Mouse (Mus musculus) kidney, adult 2 months (tissue): ENCODE measurements around the gene Rfx5. TPM values are rescaled to one million over a fixed set of nuclear protein-coding genes. Genes with fewer than 3 reads are reported as not detected.
A peak's percentile ranks its signal among the peaks of the same experiment; 100 is the strongest.

ENCODE experiments used
- DNase-seq: peaks from one replicate; pipeline ENCODE4 v3.0.0; 2021
- H3K27ac ChIP-seq: fragments of 200-500 bp; 2 replicates; pipeline ENCODE4 v1.5.1; 2012; ENCODE audit warnings: low read depth, low read length, control low read depth, inconsistent platforms; ENCODE audit not compliant: insufficient read depth
- H3K27me3 ChIP-seq: fragments of 200-500 bp; replicated peaks from 2 replicates; pipeline ENCODE4 v1.6.1; 2012; ENCODE audit warnings: mild to moderate bottlenecking, moderate library complexity, low read length, inconsistent platforms; ENCODE audit not compliant: control insufficient read depth, insufficient read depth
- H3K36me3 ChIP-seq: fragments of 200-500 bp; 2 replicates; pipeline ENCODE4 v1.6.1; 2012; ENCODE audit warnings: mild to moderate bottlenecking, moderate library complexity, low read length, inconsistent platforms; ENCODE audit not compliant: control insufficient read depth, insufficient read depth
- H3K4me1 ChIP-seq: fragments of 200-500 bp; 2 replicates; pipeline ENCODE4 v1.6.1; 2011; ENCODE audit warnings: low read length; ENCODE audit not compliant: control insufficient read depth, insufficient read depth
- H3K4me3 ChIP-seq: fragments of 200-500 bp; 2 replicates; pipeline ENCODE4 v1.5.1; 2011; ENCODE audit warnings: mild to moderate bottlenecking, low read depth, low read length, control low read depth; ENCODE audit not compliant: insufficient read depth
- CTCF ChIP-seq: fragments of 200-500 bp; conservative IDR thresholded peaks from 2 replicates; pipeline ENCODE4 v1.5.1; 2011; ENCODE audit warnings: low read depth, mild to moderate bottlenecking, control low read depth, low read length, moderate library complexity, mixed read lengths; ENCODE audit not compliant: insufficient read depth, insufficient read length
- POLR2A ChIP-seq: fragments of 200-500 bp; IDR thresholded peaks from one replicate; pipeline ENCODE4 v1.6.1; 2011; ENCODE audit warnings: low read depth, low read length, control low read depth
- WGBS: fragments of 180-500 bp; shearing (Covaris S2); methylation state at CpG from one replicate; pipeline ENCODE4 v1.1.7; 2018; 5-methylcytosine and 5-hydroxymethylcytosine counted together
- polyA plus RNA-seq: library from polyadenylated mRNA; depleted of rRNA; stranded (reverse); fragments of >200 nt; gene quantifications from 2 replicates; pipeline ENCODE4 v1.2.3, GENCODE M21; 2012

Rfx5 gene
- polyA plus RNA-seq, 1 experiment: 10.3 TPM

DNA sequence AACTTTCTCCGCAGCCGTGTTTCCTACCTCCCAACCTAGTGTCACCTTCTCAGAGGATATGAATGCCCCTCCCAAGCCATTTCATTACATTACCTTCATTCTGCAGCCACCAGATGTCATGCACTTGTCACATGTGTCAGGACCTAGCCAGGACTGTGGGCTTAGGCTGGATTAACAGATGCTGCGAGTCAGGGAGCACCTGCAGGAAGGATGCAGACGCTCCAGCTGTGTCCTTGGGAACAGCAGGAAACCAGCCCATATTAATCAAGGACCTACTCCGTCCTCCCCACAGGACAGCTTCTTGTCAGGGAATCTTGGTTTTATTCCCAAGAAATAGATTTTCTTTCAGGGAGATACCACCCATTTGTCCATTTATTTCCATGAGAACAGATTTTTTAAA is 6.4 kb downstream of the Rfx5 start:
- no peak overlapping the region for H3K27ac ChIP-seq
- DNase-seq: no peak
- 53% methylated on average over 5 of the region's 5 CpGs for WGBS
- TF ChIP-seq CTCF: no peak
- no peak for TF ChIP-seq POLR2A
- no peaks in the 10 kb centered on the region for H3K36me3 ChIP-seq
- no peaks in the 10 kb centered on the region for H3K4me1 ChIP-seq
- H3K27me3 ChIP-seq: no peaks in the 10 kb centered on the region
- no peak overlapping the region for H3K4me3 ChIP-seq

DNA sequence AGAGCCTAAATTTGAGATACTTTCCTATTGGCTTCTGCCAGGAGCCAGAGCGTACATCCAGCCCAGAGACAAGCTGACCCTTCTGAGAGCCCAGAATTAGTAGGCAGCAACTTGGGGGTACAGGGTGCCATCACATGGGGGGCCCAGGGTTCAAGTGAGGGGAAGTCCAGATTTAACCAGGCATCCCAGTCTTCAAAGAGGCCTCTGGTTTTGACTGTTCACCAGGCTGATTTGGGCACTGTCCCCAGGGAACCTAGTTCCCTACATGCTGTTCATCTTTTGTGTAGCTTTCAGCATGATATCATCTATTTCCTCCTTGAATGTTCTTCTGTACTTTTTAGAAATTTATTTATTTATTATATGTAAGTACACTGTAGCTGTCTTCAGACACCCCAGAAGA is 11.1 kb downstream of the Rfx5 start:
- no peak for DNase-seq
- no peaks in the 10 kb centered on the region for H3K27me3 ChIP-seq
- H3K4me3 ChIP-seq: no peak overlapping the region
- WGBS: 97% methylated on average over 1 of the region's 1 CpGs
- TF ChIP-seq CTCF (no peak), POLR2A (no peak)
- no peaks in the 10 kb centered on the region for H3K36me3 ChIP-seq
- H3K27ac ChIP-seq: no peak overlapping the region
- no peaks in the 10 kb centered on the region for H3K4me1 ChIP-seq

DNA sequence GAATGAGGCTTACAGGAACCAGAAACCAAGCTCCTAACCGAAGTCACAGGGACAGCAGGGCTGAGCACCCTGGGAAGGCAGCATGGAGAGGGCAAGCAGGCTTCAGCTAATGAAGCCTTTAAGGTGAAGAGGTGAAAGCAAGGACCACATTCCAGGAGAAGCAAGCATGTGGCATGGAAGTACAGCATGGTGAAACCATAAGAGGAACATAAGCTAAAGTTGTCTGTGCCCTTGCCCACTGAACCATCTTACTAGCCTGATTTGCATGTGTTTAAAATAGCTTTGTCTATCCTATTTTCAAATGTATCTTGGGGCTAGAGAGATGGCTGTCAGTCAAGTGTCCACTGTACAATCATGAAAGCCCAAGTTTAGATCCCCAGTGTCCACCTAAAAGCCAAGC is 12.0 kb downstream of the Rfx5 start:
- TF ChIP-seq POLR2A: no peak
- TF ChIP-seq CTCF: no peak
- H3K27me3 ChIP-seq: no peaks in the 10 kb centered on the region
- DNase-seq: no peak
- no peak overlapping the region for H3K27ac ChIP-seq
- no peaks in the 10 kb centered on the region for H3K4me1 ChIP-seq
- no peaks in the 10 kb centered on the region for H3K36me3 ChIP-seq
- H3K4me3 ChIP-seq: no peak overlapping the region
- 66% methylated on average over 1 of the region's 1 CpGs for WGBS

DNA sequence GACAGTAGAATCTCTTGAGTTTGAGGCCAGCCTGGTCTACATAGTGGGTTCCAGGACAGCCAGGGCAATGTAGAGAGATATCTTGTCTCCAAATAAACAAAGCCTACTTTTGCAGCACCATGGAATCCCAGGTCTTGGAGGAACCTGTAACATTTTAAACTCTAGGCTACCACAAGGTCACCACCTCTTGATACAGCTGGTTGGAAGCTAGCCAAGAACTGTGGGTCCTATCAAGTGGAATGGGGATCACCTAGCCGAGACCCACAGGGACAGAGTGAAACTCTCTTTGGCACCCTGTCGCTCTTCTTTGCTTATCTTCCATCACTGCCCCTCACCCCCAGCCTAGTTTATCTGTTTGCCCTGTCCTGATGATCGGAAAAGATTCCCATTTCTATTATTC is 18.7 kb downstream of the Rfx5 start:
- WGBS: 87% methylated on average over 3 of the region's 3 CpGs

DNA sequence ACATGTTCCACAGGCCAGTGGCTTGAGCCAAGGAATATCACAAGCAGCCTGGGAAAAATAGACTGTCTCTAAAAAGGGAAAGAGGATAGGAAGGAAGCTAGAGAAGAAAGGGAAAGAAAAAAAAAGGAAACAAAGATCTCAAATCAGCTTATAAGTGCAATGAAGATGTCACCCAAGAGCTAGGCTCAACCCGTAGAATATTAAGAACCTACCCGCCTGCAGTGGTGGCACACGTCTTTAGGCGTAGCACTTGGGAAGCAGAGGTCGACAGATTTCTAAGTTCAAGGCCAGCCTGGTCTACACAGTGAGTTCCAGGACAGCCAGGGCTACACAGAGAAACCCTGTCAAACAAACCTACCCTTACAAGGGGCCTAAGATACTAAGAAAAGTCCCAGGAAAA is 19.7 kb downstream of the Rfx5 start:
- Histone ChIP-seq H3K27me3 (no peaks in the 10 kb centered on the region), H3K36me3 (no peaks in the 10 kb centered on the region), H3K4me1 (peaks cover 5% of the 10 kb centered on the region; the same call in 1 of the 2 replicates), H3K27ac (no peak overlapping the region), H3K4me3 (no peak overlapping the region)
- no peak for DNase-seq
- 90% methylated on average over 5 of the region's 5 CpGs for WGBS
- TF ChIP-seq POLR2A (no peak), CTCF (no peak)

More for the DNA sequence above, 18.7 kb downstream of the Rfx5 start:
- no peak for TF ChIP-seq CTCF
- no peak for TF ChIP-seq POLR2A
- peaks cover 5% of the 10 kb centered on the region; the same call in 1 of the 2 replicates for H3K4me1 ChIP-seq
- H3K27ac ChIP-seq: no peak overlapping the region
- H3K4me3 ChIP-seq: no peak overlapping the region
- H3K36me3 ChIP-seq: no peaks in the 10 kb centered on the region
- no peak for DNase-seq
- H3K27me3 ChIP-seq: no peaks in the 10 kb centered on the region

DNA sequence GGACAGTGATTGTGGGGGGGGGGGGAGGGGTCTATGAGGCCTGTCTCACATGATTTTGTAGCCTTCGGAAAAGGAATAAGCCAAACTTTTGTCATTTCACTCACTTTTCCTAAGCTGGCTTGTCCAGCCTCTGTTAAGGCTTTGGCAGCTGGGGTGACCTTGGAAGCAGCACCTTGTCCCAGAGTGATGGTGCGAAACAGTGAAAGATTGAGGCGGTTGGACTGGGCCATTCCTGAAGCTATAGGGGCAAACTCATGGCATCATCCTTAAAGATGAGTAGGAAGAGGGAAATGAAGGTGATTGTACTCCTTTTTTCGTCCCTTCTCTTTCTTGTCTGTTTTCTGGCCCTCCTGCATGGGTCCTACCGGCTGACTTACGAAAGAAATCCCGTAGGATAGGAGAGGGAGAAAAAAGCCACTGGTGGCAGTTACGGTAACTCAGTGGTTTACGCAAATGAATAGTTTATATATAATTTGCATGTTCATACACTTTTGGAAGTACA is 20.2 kb downstream of the Rfx5 start:
- H3K4me1 ChIP-seq: peaks cover 5% of the 10 kb centered on the region; the same call in 1 of the 2 replicates
- no peaks in the 10 kb centered on the region for H3K27me3 ChIP-seq
- no peak for TF ChIP-seq POLR2A
- 10% methylated on average over 9 of the region's 9 CpGs for WGBS
- H3K4me3 ChIP-seq: peak overlapping the region; percentile 91
- peak overlapping the region; percentile 58 for H3K27ac ChIP-seq
- peak; percentile 45 for DNase-seq
- H3K36me3 ChIP-seq: no peaks in the 10 kb centered on the region

DNA sequence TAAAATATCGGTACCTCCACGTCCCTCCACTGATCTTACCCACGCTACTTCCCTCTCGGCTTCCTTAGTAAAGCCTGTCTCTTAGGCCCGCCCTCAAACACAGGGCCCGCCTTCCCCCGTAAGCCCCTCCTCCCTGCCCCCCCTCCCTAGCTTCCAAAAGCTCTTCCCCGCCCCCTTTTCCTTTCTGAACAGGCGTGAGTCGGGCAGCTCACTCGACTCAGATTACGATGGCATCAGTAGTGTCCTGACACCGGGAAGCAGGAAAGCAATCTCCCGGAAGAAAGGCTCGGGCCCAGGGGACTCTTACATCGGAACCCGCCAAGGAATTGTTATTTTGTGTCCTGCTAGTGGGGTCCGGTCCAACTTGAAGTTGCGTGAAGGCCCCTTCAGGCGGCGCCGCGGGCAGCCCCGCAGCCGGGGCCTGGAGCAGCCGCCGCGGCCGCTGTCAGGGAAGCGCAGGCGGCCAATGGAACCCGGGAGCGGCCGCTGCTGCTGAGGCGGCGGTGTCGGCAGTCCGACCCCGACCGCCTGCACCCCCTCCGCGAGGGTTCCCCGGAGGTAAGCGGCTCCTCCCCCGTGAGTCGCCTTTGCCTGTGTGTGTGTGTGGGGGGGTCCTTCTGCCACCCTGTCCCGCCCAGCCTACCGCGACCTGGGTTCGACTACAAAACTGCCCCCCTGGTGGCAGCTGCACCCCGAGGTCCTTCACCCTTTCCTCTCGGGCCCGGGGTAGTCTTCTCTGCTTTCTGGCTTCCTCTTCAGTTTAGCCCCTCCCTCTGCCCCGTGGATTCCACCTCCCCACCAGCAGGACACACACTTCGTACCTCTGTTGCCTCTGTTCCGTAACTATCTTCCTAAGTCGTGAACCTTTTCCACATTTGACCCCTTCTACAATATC is 20.9 kb downstream of the Rfx5 start, which contains the start of gene Pi4kb:
TSS of gene Pi4kb (plus strand) at position 204 of the 895 bp plus-strand sequence.
- H3K36me3 ChIP-seq: no peaks in the 10 kb centered on the region
- under 1% methylated on average over 57 of the region's 57 CpGs for WGBS
- peak; percentile 94 for DNase-seq
- H3K27me3 ChIP-seq: no peaks in the 10 kb centered on the region
- H3K4me3 ChIP-seq: peak within 1 kb of the TSS; percentile 91
- peak; percentile 20 for TF ChIP-seq POLR2A
- TF ChIP-seq CTCF: 0 out of 2 replicates have a peak, but pooled peaks have one; percentile 7
- H3K27ac ChIP-seq: peak within 1 kb of the TSS; percentile 90
- peaks cover 5% of the 10 kb centered on the region; the same call in 1 of the 2 replicates for H3K4me1 ChIP-seq
